Mouse (Mus musculus) heart, postnatal 36 days (tissue): ENCODE results near the gene N4bp3. TPM values are rescaled to one million over a fixed set of nuclear protein-coding genes. Genes with fewer than 3 reads are reported as not detected.

ENCODE experiments used
- DNase-seq, 2 experiments: peaks; one replicate each; pipeline ENCODE4 v3.0.0; 2021 to 2022
- intact Hi-C: fragments of 180-260 bp; cut with DNase I; formaldehyde crosslinking; loops from one replicate; pipeline ENCODE4 v1.15.1; 2025
- total RNA-seq, 2 experiments: library from RNA; stranded (reverse); gene quantifications; 2 replicates each; pipeline ENCODE4 v1.2.3; 2021

The N4bp3 gene
- total RNA-seq, 2 experiments from 2014 or later = 13.4 to 16.3 TPM

DNA sequence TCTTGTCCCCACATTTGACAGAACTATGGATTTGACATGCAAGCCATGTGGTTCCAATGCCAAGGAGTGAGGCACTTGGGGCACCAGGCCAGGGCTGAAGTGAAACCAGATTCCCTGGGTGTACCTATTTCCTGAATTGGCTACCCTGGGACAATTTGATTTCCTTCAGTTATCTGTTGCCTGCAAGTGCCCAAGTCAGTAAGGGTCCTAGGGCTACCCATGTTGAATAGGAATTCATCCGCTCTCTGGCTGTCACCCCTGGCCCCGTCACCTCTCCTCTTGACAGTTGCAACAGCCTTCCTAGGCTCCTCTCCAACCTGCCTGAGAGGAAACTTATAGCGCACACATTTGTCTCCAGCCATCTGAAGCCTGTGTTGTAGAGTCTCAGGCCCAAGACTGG is 4.2 kb upstream of the N4bp3 start:
- intact Hi-C loops = no loop called here
- no peak for DNase-seq

- intact Hi-C loops = no loop called here
- no peak for DNase-seq
These were observed 3.1 kb upstream of the N4bp3 start for GRCm38 (mm10) chr11:51653736-51654135.

DNA sequence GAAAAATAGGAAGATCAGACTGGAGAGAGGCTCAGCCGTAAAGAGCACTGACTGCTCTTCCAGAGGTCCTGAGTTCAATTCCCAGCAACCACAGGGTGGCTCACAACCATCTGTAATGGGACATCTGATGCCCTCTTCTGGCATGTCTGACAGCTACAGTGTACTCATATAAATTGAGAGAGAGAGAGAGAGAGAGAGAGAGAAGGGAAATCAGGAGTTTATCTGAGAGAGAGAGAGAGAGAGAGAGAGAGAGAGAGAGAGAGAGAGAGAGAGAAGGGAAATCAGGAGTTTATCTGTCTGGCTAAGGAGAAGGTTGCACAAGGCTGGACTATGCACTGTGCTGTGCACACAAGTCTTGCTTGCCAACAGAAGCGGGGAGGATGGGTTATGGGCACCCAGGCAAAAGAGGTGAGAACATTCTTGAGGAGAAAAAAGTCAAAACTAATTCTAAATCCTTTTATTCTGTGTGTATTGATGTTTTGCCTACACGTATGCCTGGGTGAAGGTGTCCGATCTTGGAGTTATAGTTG is 2.3 kb upstream of the N4bp3 start:
- intact Hi-C loops = no loop called here

DNA sequence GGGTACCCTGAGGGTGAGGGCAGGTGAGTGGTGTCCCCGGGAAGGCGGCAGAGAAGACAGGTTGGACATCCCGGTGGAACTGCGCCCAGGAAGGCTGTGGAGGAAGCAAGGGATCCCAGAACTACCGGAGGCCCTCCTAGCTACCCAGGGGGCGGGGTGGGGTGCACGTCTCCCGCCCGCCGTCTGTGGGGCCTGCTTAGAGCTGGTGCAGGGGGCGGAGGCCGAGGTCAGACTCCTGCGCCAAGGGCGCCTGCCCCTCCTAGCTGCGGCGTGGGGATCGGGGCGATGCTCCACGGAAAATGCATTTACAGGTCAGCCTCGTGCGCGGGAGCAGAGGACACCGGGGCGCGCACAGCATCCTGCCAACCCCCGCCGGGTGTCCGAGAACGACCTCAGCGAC is 381 bp downstream of the N4bp3 start:
- intact Hi-C loops = loop anchor here (1.0 kb wide), 1 partner anchor 30 kb away; no protein-coding TSS in a partner anchor
- DNase-seq = peak in 1 of 2 experiments; percentile 31

More for the DNA sequence above, 2.3 kb upstream of the N4bp3 start:
- DNase-seq = no peak

DNA sequence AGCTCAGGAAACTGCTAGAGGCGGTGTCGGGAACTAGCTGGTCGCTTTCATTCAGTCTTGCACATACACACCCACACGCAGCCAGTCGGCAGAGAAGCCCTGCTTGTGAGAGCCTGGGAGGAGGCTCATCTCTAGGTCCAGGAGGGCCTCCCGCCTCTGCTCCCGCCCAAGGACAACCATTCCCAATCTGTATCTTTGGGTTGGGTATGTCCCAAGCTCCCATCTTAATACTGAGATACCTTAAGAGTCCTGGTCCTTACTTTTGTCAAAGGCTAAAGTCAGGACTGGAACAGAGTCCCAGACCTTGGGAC is 798 bp downstream of the N4bp3 start:
- DNase-seq = no peak
- intact Hi-C loops = loop anchor here (1.0 to 2.0 kb wide), 2 partner anchors 30 to 43 kb away; partner anchors contain the start of gene Hnrnpab

DNA sequence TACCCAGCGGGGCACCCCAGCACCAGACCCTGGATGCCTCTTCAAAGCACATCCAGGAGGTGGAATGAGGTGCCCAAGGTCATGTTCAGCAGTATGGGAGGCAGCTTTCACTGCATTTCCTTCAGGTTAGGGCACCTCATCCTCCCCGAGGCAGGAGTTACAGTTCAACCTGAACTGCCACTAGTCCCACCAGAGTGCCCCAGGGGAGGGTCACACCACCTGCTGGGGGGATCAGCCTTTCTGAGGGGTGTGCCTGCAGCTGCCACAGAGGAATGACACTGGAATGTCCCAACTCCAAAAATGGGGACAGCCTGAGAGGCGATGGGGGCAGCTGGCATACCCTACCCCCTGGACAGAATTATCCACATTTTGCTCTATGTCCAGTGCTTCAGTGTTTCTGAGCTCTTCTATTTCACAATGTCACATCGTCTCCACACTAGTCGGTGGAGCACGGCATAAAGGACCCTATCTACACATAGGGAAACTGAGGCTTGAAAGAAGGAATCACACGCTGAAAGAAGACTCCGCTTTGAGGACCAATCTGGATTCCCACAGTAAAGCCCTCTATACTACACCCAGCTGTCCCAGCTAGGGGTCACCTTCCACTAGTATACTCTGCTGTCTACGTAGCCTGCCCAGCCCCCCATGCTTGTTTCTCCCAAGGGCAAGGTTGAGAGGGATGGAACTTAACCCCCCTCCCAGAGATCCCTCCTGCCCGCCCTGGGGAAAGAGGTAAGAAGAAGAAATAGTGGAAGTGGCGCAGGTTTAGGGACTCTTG is 1.3 kb downstream of the N4bp3 start:
- intact Hi-C loops = loop anchor here (2.0 kb wide), 1 partner anchor 42 kb away; the partner anchor contains the start of gene Hnrnpab
- DNase-seq = no peak

- peak in 1 of 2 experiments; percentile 16 for DNase-seq
- intact Hi-C loops = loop anchor here (2.0 kb wide), 1 partner anchor 42 kb away; the partner anchor contains the start of gene Hnrnpab
These were observed 2.1 kb downstream of the N4bp3 start for GRCm38 (mm10) chr11:51648566-51648965.

- peak in 1 of 2 experiments; percentile 50 for DNase-seq
- intact Hi-C loops = no loop called here
These were observed 3.6 kb downstream of the N4bp3 start for GRCm38 (mm10) chr11:51646751-51647667.

DNA sequence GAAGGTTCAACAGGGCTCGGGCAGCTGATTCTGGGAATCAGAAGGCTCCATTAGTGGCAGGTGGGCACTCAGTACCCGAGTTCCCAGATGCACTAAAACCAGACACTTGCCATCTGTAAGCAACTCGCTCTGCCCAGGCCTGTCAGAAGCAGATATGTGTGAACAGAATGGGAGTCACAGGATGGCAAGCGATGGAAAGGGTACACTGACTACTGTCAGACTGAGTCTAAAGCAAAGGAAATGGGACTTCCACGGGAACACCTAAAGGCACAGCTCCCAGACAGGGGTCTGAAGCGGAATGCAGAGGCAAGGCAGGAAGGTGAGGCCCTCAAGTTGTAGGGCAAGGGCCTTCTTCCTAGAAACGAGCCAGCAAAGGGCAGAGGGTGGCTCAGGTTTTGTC is 4.4 kb downstream of the N4bp3 start:
- DNase-seq = no peak
- intact Hi-C loops = no loop called here

GRCm38 (mm10) chr11:51645293-51645692 is 5.3 kb downstream of the N4bp3 start:
- no peak for DNase-seq
- intact Hi-C loops = no loop called here

- intact Hi-C loops = no loop called here
- DNase-seq = no peak
These were observed 6.4 kb downstream of the N4bp3 start for GRCm38 (mm10) chr11:51644217-51644616.

GRCm38 (mm10) chr11:51643761-51644160 is 6.9 kb downstream of the N4bp3 start:
- no peak for DNase-seq
- intact Hi-C loops = no loop called here

- no peak for DNase-seq
- intact Hi-C loops = no loop called here
These were observed 7.4 kb downstream of the N4bp3 start for GRCm38 (mm10) chr11:51643202-51643601.

DNA sequence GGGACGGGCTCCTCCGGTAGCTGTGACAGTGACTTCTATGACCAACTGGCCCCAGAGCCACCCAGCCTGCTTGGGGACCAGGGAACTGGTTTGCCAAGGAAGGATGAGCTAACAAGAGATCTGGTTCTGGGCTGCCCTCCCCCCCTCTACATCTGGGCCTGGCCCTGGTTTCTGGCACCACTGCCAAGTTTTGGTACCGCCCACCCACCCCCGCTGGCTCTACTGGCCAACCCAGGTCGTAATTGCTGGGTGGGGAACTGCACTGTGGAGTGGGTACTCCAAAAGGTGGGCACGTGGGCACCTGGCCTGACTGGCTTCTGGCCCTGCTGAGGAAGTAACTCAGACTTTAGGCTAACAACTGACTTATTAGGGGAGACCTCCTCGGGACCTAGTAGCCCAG is 9.9 kb downstream of the N4bp3 start:
- intact Hi-C loops = no loop called here

DNA sequence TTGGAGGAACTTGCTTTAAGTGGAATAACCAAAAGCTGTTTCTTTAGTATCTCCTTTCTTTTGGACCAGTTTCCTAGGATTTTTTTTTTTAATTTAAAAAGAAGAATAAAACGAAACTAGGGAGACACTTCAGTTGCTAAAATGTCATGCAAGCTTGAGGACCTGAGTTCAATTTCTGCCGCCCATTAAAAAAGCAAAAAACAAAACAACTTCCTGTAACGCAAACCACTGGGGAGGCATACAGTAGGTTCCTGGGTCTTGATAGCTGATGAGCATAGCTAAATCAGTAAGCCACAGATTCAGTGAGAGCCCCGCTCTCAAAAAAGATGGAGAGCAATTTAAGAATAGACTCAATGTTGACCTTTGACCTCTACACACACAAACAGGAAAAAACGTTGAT is 12.1 kb downstream of the N4bp3 start:
- DNase-seq = no peak
- intact Hi-C loops = loop anchor here (5.0 kb wide), 1 partner anchor 44 kb away; no protein-coding TSS in a partner anchor

More for the DNA sequence above, 9.9 kb downstream of the N4bp3 start:
- no peak for DNase-seq

DNA sequence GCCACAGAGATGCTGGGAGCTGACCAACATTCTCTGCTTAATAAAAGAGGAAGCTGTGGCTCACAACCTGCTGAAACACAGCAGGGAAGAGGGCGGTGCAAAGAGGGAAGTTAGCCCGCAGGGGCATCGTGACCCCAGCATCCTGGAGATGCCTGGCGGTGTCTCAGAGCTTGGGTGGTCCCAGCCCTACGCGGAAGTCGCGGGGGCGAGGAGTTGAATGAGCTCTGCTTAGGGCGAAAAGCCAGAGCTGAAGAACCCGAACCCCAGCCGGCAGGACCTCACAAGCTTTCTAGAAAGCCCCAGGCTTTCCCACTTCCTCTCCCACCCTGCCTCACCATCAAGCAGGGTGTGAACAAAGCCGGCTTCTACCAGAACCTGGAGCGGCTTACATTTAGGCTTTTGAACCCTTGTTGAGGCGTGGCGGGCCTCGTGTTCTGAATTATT is 12.6 kb downstream of the N4bp3 start:
- intact Hi-C loops = loop anchor here (5.0 kb wide), 1 partner anchor 44 kb away; no protein-coding TSS in a partner anchor
- DNase-seq = peak in 1 of 2 experiments; percentile 52

GRCm38 (mm10) chr11:51636323-51636684 is 14.3 kb downstream of the N4bp3 start:
- peak in 1 of 2 experiments; percentile 51 for DNase-seq
- intact Hi-C loops = loop anchor here (5.0 kb wide), 1 partner anchor 46 kb away; no protein-coding TSS in a partner anchor

DNA sequence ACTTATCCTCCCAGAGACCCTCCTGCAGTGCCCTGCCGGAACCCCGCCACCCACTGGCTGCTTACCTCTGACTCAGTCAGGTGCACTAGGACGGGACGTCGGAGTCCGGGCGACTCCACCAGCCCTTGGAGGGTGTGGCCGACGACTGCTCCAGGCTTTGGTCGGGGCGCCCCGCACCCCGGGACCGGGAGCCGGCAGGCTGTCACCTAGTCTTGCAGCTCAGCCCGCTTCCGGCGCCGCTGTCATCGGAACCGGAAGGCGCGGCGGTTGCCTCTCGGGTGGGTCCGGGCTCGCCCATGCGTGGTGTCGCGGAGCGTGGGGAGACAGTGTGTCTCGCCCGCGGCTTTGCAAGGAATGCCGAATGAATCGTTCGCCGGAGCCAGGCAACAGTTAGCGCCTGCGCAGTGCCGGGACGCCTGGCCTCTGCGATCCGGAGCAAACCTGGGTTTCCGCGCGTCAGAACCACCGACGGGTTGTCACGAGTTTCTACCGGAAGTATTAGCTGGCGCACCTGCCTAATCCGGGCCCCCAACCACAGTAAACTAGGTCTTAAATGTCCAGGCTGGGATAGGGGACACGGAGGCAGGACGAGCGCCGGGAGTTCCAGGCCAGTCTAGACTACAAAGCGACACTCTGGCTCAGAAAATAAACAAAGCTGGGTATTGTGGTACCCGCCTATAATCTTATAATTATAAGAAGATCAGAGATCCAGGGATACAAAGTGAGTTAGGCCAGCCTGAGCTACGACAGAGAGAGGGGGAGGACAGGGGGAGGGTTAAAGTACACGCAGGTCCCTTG is 14.9 kb downstream of the N4bp3 start, which contains the start of gene Rmnd5b:
TSS of gene Rmnd5b (minus strand) at position 372 of the 798 bp plus-strand sequence.
- peak; percentile 85 to 91 for DNase-seq
- intact Hi-C loops = loop anchor here (5.0 kb wide), 1 partner anchor 47 kb away; no protein-coding TSS in a partner anchor

DNA sequence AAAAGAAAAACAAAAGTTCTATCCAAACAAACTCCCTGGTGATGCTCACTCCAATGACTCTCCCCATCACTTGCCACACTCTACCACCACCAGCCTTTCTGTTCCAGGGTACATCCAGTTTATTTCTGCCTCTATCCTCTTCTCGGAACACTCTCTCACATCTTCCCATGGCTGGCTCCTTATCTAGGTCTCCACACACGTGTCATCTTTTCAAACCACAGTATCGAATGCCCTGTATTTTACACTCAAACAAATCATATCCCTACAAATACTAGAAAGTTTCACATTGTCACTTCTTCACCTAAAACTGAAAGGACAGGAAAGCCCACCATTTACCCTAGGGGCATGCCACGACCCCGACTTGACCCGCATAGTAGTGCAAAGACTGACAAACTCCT is 15.5 kb downstream of the N4bp3 start:
- no peak for DNase-seq
- intact Hi-C loops = loop anchor here (5.0 kb wide), 1 partner anchor 47 kb away; no protein-coding TSS in a partner anchor

- no peak for DNase-seq
- intact Hi-C loops = no loop called here
These were observed 16.9 kb downstream of the N4bp3 start for GRCm38 (mm10) chr11:51633721-51634120.
